Mouse (Mus musculus) heart, adult 18-20 months (tissue): ENCODE data around the gene Ube2q2. TPM values are rescaled to one million over a fixed set of nuclear protein-coding genes. Genes with fewer than 3 reads are reported as not detected.
"Not testable (repeated sequence)": the region's sequence is repeated elsewhere in the genome, so short reads cannot be mapped to it uniquely, and the experiment has no call there.

Source experiments
- DNase-seq, 2 experiments: peaks; one replicate each; pipeline ENCODE4 v3.0.0; 2021 to 2022; ENCODE audit warnings: mixed read lengths in 1 of 2
- total RNA-seq, 2 experiments: library from RNA; stranded (reverse); gene quantifications; 2 replicates each; pipeline ENCODE4 v1.2.3; 2021

Gene Ube2q2
- total RNA-seq, 2 experiments from 2014 or later = 28.4 to 30.5 TPM

GRCm38 (mm10) chr9:55236235-55237165, 87.8 kb downstream of the Ube2q2 start:
- no peak for DNase-seq

- no peak for DNase-seq
Observed at GRCm38 (mm10) chr9:55240852-55241251, 92.2 kb downstream of the Ube2q2 start.

- no peak for DNase-seq
Observed at GRCm38 (mm10) chr9:55241863-55242685, 93.4 kb downstream of the Ube2q2 start.

- no peak for DNase-seq
Observed at GRCm38 (mm10) chr9:55243280-55243679, 94.6 kb downstream of the Ube2q2 start.

GRCm38 (mm10) chr9:55244079-55244478, 95.4 kb downstream of the Ube2q2 start:
- DNase-seq = no peak

- peak; percentile 50 to 67 for DNase-seq
Observed at GRCm38 (mm10) chr9:55245057-55245750, 96.5 kb downstream of the Ube2q2 start.

GRCm38 (mm10) chr9:55246440-55246839, 97.8 kb downstream of the Ube2q2 start:
- no peak for DNase-seq

GRCm38 (mm10) chr9:55246918-55247317, 98.3 kb downstream of the Ube2q2 start:
- DNase-seq = no peak

- DNase-seq = no peak
Observed at GRCm38 (mm10) chr9:55248465-55248864, 99.8 kb downstream of the Ube2q2 start.

- no peak for DNase-seq
Observed at GRCm38 (mm10) chr9:55250595-55251247, 102.1 kb downstream of the Ube2q2 start.

GRCm38 (mm10) chr9:55252097-55252496, 103.4 kb downstream of the Ube2q2 start:
- not testable (repeated sequence) for DNase-seq

- peak in 1 of 2 experiments; percentile 55 for DNase-seq
Observed at GRCm38 (mm10) chr9:55253849-55254248, 105.2 kb downstream of the Ube2q2 start.

GRCm38 (mm10) chr9:55255056-55255455, 106.4 kb downstream of the Ube2q2 start:
- peak; percentile 40 for DNase-seq

- peak; percentile 46 to 70 for DNase-seq
Observed at GRCm38 (mm10) chr9:55255604-55256003, 107.0 kb downstream of the Ube2q2 start.

- DNase-seq = no peak
Observed at GRCm38 (mm10) chr9:55257105-55257504, 108.5 kb downstream of the Ube2q2 start.

Other genes starting within 250 kb of the Ube2q2 start
- gene Hykk, start 231.6 kb upstream of the Ube2q2 start, total RNA-seq = 1 to 10 TPM; 1.2 to 1.3 TPM
- gene Psma4, start 198.1 kb upstream of the Ube2q2 start, total RNA-seq = 100 to 1,000 TPM; 123 to 128 TPM
- gene AY074887, start 197.9 kb upstream of the Ube2q2 start, total RNA-seq = not detected
- not detected for gene Chrna5, start 168.0 kb upstream of the Ube2q2 start, total RNA-seq
- not detected for gene Chrna3, start 122.3 kb upstream of the Ube2q2 start, total RNA-seq
- under 1 TPM in 1 of 2 experiments, not detected in 1; 0.13 TPM for gene Chrnb4, start 100.1 kb upstream of the Ube2q2 start, total RNA-seq
- gene Fbxo22, start 60.1 kb downstream of the Ube2q2 start, total RNA-seq = 10 to 100 TPM; 33.1 to 35.2 TPM
- 1 to 10 TPM; 1.6 to 6.1 TPM for gene Nrg4, start 178.0 kb downstream of the Ube2q2 start, total RNA-seq
- gene Tmem266, start 178.1 kb downstream of the Ube2q2 start, total RNA-seq = 1 to 10 TPM; 2.5 to 2.9 TPM